Mouse (Mus musculus): ENCODE measurements at regions not wholly inside any gene's neighbourhood (a gene's known extent, or its start where the extent isn't known, plus 50 kb on each side); places are given as distances from the start of the nearest gene placed in this dataset.

GRCm38 (mm10) chr14:68973636-68974101 lies 320.4 kb downstream of the Synb start:
- no peak for DNase-seq (ENCODE audit: low read depth)

GRCm38 (mm10) chr14:68966758-68967157 lies 327.3 kb downstream of the Synb start:
- DNase-seq (ENCODE audit: low read depth): no peak

DNA sequence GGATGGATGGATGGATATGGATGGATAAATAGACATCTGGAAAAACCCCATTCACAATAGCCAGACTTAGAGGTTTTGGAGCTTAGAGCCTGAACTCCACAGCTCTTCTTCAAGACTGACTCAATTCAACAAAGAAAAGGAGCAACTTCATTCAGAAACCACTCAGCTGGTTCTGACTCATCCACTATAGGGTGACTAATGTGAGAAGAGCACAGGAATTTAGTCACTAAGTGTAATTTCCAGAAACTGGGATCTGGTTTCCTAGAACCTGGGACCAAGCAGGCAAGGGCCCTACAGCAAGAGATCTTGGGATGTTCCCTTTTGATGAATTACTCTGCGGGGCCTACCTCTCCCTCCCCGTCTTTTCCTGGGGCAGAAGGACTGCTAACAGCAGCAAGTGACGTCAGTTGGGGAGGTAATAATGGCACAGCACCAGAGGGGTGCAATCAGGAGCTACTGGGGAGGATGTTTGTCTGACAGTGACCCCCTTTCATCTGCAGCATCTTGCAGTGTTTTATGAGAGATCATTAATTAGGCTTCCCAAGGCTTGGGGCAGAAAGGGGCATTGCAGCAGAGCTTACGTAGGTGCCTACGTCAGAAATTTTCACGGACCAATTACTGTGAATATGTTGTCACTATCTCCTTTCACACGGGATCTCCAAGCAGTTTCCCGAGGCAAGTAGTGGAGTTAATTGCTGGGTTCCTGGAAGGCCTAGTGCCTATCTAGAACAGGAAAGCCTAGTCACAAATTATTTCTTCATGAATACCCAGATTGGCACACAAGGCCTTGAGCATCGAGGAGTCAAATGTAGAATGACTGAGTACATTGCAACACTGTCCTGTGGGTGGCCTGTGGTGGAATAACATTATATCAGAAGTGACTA lies 339.3 kb downstream of the Synb start:
- peak; percentile 26 for DNase-seq (ENCODE audit: low read depth)

DNA sequence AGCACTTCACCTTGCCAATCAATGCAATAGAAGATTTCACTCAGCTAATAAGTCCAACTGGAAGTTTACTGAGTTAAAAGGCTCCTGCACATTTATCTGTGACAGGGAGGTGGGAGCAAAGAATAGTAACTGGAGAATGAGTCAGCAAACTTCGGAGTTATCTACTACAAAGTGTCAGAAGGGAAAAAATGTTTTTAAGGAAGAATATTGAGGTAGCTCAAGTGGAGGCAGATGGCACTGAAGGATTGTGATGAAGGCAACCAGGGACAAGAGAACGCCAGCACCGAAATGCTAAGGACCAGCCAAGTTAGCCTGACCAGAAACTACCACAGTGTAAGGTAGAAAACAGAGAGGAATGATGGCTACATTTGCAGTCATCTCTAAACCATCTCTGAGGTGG lies 348.2 kb downstream of the Synb start:
- no peak for DNase-seq (ENCODE audit: low read depth)

DNA sequence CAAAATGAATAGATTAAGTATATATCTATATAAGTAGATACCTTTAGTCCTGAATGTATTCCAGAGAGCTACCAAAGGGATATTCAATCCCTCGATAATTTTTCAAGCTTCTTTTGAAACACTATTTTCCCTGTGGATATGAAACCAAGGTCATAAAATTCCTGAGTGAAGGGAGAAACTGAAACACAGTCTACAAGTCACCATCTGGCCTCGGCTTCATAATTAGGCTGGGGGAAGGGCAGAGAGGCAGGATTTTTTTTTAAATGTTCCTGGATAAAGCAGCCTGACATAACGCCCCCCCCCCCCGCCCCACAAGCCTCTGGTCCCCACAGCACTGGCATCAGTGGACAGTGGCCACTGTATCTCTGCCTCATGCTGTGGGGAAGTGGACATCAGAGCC lies 348.7 kb downstream of the Synb start:
- no peak for DNase-seq (ENCODE audit: low read depth)

DNA sequence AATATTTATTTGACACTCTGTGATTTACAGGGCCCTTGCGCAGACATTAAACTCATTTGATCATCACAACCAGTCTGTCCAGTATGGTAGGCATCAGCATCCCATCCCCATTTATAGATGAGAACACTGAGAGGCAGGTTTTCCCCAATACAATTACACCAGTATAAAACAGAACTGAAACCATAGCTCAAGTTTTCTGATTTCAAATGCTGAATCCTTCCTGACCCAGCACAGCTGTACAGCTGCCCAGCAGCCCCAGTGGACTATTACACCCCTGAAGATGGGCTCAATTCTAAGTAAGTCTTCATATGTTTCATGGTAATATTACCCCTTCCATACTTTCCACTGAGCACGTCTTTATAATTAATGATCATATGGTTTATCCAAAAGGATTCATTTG lies 352.3 kb downstream of the Synb start:
- no peak for DNase-seq (ENCODE audit: low read depth)

DNA sequence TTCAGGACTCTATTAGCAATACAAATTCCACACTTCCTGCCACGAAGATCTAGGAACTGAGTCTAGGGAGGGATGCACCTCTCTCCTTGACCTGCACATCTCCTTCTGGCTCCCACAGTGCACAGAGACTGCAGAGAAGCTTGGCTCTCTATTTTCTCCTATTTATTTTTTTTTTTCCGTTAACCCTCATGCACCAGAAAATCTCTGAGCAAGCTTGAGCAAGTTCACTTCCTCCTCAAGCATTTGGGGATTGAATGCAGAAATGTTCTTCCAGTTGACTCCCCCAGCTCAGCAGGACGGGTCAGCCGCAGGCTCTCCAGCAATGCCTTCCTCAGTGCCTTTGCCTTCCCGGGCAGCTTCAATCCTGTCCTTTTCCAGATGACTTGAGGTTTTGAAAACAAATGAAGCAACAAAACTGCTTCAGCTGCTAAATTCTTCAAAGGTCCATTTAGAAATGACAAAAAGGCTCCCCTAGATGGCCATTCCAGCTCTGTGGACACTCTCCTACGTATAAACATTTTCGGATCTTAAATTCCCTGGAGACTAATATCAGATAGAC lies 352.9 kb downstream of the Synb start:
- DNase-seq (ENCODE audit: low read depth): no peak

GRCm38 (mm10) chr14:68935303-68935662 lies 358.8 kb downstream of the Synb start:
- DNase-seq (ENCODE audit: low read depth): no peak

- no peak for DNase-seq (ENCODE audit: low read depth)
These were observed 359.3 kb downstream of the Synb start for GRCm38 (mm10) chr14:68934611-68935302.

DNA sequence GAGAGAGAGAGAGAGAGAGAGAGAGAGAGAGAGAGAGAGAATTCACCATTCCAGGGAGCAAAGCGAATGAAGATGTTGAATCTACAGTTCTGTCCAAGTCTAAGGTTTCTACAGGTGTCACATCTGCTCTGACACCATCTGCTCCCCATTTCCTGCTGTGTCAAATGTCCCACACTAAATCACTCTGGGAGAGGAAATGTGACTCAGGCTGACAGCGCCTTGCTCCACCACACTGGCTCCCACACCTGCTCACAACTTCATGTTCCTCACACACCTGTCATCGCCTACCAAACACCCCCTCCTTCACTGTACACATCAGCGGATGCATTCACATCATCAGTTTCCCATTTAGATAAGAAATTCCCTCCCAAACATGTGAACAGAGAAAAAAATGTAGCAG lies 366.3 kb downstream of the Synb start:
- DNase-seq (ENCODE audit: low read depth): no peak

DNA sequence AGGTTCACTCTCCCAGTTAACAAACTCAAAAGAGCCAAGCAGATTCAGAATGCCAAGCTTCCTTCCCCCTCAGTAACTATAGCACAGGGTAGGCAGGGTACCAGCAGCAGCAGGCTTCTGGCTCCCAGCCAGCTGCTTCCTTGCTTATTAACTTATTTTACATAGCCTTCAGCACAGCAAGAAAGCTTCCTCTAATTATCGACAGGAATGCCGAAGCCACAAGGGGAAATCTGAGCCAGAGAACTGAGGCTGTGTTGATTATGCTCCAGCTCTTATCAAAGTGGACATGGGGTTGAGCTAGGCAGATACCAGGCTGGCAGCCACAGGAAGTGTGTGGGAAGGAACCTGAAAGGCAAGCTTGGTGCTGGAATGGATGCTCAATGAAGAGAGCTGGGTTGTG lies 371.0 kb downstream of the Synb start:
- no peak for DNase-seq (ENCODE audit: low read depth)

DNA sequence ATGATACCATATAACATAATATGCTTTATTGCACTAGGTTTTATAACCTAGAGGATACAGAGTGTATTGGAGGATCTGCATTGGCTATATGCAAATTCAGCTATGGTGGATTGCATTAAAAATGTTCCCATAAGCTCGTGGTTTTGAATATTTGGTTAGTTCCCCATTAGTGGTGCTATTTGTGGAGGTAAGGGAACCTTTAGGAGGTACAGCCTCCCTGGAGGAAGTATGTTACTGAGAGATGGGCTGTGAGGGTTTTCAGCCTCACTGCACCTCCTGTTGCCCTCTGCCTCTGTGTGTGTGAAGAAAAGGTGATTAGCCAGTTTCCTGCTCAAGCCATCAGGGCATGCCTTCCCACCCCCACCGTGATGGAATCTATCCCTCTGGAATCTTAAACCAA lies 372.1 kb downstream of the Synb start:
- no peak for DNase-seq (ENCODE audit: low read depth)

DNA sequence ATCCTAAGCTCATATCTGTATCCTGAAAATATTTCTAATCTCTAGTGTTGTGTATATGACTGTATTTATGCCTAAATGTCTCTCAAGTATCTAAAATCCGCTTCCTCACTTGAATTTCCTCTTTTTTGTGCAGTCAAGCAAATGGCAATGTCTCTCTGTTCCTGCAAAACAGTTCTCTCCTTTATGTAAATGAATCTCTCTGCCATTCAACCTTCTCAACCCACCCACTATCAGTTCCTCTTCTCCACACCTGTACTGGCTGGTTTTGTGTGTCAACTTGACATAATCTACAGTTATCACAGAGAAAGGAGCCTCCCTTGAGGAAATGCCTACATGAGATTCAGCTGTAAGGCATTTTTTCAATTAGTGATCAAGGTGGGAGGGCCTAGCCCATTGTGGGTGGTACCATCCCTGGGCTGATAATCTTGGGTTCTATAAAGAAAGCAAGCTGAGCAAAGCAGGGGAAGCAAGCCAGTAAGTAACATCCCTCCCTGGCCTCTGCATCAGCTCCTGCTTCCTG lies 375.5 kb downstream of the Synb start:
- no peak for DNase-seq (ENCODE audit: low read depth)

DNA sequence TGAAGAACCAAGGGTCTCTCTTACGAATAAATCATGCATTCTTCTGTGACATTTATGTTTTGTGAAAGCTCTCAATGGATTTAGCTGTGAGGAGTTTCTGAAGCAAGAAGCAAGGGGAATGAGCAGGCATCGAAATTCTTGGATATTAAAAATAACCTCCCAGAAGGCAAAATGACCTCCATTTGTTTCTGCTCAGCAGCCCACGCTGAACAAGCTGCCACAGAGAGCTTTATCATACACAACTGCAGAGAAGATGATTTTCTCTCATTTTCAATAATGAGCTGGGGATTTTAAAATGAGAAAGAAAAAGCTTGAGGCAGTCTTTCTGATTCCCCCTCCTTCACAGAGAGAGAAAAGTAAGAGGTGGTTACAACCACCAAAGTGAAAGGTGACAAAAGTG lies 394.2 kb downstream of the Synb start:
- DNase-seq (ENCODE audit: low read depth): no peak

DNA sequence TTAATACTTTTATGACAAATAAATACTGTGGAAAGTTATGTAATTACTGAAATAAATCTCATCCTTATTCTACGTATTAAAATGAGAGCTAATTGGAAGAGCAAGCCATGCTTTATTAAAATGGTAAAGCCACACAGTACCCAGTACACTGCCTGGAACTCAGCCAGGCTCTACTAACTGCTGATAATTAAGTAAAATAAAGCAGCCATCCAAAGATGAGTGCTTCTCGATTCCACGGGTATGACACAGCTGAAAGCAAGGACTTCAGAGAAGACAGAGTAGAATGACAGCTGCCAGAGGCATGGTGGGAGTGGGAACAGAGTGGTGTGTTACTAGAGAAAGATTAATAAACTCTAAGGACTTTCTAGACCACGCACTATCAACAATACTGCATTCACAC lies 416.9 kb downstream of the Synb start:
- no peak for DNase-seq (ENCODE audit: low read depth)

- DNase-seq (ENCODE audit: low read depth): no peak
These were observed 433.0 kb downstream of the Synb start for GRCm38 (mm10) chr14:68861071-68861470.

- no peak for DNase-seq (ENCODE audit: low read depth)
These were observed 436.2 kb downstream of the Synb start for GRCm38 (mm10) chr14:68857948-68858347.

- no peak for DNase-seq (ENCODE audit: low read depth)
These were observed 445.6 kb downstream of the Synb start for GRCm38 (mm10) chr14:68848506-68848905.

DNA sequence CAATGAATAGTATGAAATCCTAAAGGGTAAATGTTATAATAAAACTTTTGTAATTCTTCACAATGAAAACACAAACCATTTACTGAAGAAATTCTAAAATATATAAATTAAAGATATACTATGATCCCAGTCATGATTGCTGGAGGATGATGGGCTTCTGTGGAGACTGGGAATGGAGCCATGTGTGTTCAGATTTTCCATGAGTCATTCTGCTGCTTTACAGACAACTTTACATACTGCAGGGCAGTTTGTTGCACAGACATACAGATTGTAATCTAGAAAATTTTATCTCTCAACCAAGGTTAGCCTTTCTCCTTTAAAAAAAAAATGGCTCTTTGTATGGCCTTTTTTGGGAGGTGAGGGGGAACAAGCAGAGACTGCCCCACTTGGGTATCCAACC lies 446.5 kb downstream of the Synb start:
- DNase-seq (ENCODE audit: low read depth): no peak

GRCm38 (mm10) chr14:68820241-68820640 lies 473.9 kb downstream of the Synb start:
- no peak for DNase-seq (ENCODE audit: low read depth)

DNA sequence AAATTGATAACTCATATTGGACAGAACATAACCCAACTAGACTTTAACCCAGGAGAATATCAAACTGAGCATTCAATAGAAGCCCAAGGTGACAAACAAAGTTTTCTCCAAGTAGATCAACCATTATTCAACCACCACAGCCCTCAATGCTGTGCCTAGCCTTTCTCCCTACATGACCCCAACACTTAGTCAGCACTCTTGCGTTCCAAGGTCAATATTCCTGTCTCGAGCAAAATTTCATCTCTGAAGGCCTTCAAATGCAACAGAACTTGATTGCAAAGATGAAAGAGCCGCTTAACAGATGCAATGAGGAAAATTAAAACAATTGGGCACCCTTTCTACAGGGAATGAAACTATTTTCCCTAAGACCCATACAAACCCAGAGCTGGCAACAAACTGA lies 485.1 kb downstream of the Synb start:
- DNase-seq (ENCODE audit: low read depth): no peak

GRCm38 (mm10) chr14:68807918-68808317 lies 486.2 kb downstream of the Synb start:
- no peak for DNase-seq (ENCODE audit: low read depth)

DNA sequence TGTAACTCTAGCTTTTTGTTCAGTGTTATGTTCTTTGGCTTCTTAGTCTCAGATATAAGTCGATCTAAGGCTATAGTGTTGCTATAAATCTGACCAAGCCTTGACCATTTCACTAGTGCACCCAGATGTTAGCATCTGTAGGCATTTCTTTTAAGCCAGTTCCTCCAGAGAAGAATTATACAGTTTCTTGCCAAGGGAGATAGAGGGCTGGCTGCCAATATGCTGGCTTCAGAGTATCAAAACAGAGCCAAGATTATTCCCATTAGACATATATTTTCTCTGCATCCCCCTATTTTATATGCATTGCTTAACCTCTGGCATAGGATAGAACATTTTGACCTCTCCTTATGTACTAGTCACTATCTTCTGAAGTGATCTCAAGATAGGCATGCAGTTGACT lies 487.5 kb downstream of the Synb start:
- DNase-seq (ENCODE audit: low read depth): no peak
